Mouse (Mus musculus) brain, embryonic 18.5 days (tissue): Measurements from ENCODE around the gene Smtnl1.

Experiments
- DNase-seq: peaks from one replicate; pipeline ENCODE4 v3.0.0-alpha.2; 2012; ENCODE audit warnings: low read depth, low spot score

Gene Smtnl1

GRCm38 (mm10) chr2:84793871-84794270 lies 28.6 kb downstream of the Smtnl1 start:
- DNase-seq, result no peak

GRCm38 (mm10) chr2:84793154-84793553 lies 29.3 kb downstream of the Smtnl1 start:
- no peak for DNase-seq

DNA sequence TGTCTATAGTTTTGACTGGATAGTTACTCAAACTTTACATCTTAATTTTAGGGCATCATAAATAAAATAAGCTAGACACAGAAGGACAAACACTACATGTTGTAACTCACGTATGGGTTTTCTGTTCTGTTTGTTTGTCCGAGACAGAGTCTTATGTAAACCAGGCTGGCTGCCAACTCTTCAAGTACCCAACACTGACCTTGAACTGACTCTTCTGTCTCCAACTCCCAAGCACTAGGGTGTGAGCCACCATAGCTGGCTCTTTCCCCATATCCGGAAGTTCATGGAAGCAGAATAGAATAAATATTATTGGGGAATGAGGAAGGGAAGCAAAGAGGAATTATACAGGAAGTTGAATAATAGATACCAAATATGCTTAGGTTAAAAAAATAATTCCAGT lies 29.9 kb downstream of the Smtnl1 start:
- DNase-seq, result no peak

GRCm38 (mm10) chr2:84790418-84790817 lies 32.0 kb downstream of the Smtnl1 start:
- DNase-seq, result no peak

DNA sequence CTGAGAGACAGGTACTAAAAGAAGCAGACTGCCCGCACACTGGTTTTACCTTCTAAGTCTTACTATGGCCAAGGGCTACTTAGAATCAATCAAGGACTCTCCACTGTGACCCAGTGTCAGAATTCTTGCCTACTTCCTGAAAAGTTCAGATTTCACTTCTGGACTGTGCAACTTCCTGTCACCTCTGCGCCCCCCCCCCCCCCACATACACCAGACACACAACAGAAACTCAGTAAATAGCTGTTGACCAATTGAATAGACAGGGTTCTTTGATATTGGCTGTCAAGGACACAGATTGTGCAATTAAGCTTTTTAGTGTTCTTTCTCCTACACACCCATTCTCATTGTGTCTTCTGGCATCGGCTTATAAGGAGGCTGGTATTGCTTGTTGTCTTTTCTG lies 34.1 kb downstream of the Smtnl1 start:
- DNase-seq, result no peak

GRCm38 (mm10) chr2:84783840-84784566 lies 38.4 kb downstream of the Smtnl1 start:
- no peak for DNase-seq

- no peak for DNase-seq
Measured at GRCm38 (mm10) chr2:84783315-84783714, 39.1 kb downstream of the Smtnl1 start.

DNA sequence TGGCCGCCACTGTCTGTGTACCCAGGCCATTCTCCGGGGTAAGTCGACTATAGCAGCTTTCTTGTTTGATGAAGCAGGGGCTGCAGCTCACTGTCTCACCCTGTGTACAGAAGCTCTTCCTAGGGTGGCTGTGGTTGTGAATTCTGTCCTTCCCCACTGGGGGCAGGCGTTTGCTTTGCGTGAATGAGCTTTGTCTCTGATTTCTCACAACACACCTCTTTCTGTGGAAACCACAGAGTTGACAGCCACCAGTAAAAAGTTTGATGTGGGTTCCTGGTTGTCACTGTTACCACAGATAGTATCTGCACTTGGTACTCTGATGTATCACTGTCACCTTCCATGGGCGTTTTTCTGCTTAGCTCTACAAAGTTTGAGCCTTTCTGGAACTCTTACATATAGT lies 43.2 kb downstream of the Smtnl1 start:
- no peak for DNase-seq

DNA sequence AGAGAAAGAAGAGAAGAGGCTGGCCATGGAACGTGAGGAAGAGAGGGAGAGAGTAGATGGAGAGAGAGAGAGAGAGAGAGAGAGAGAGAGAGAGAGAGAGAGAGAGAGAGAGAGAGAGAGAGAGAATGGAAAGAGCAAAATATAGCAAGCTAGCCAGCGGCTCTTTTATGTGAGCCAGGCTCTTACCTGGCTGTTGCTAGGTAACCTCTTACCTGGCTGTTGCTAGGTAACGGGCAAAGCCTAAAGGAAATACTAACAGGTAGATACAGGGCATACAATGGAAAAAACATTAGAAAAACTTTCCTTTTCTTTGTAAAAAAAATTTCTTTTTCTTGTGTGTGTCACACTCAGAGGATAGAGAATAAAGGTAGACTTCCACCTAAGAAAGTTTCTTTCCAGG lies 44.7 kb downstream of the Smtnl1 start:
- no peak for DNase-seq

GRCm38 (mm10) chr2:84775665-84776064 lies 46.8 kb downstream of the Smtnl1 start:
- DNase-seq, result no peak

DNA sequence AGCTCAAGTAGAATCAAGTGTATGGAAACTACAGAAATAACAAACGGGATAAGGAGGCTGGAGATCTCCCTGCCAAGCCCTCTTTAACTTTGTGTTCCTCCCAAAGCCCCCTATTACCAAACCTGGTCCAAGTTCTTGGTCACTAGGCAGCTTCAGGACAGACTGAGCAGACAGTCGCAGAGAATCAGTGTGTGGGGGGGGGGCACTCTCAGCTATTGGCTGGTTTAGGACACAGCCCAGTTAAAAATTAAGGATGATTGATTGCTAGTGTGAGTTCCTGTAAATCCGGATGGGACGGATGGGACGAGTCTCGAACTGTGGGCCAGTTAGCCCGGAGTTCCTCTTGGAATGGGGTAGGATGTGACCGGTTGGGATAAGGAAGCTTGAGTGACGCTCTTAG lies 47.2 kb downstream of the Smtnl1 start, which contains the start of gene Serping1:
Serping1 (minus strand) TSS at position 204 of the 400 bp plus-strand sequence.
- no peak for DNase-seq

DNA sequence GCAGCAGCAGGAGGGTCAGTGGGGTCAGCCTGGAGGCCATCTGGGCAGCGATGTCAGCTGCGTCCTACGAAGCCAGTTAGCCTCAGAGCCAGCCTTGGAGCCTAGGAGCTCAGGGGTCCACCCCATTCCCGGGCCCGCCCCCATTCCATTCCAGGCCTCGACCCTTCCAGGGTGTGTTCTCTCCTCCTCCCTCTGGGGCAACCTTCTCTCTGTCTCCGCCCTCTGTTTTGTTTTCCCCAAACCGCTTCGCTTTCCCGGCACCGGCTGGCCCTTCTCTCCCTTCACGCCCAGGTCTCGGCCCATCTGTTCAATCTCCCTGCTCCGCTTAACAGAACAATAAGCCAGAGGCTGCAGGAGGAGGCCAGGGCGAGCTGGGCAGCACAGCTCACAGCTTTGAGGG lies 47.7 kb downstream of the Smtnl1 start:
- no peak for DNase-seq

DNA sequence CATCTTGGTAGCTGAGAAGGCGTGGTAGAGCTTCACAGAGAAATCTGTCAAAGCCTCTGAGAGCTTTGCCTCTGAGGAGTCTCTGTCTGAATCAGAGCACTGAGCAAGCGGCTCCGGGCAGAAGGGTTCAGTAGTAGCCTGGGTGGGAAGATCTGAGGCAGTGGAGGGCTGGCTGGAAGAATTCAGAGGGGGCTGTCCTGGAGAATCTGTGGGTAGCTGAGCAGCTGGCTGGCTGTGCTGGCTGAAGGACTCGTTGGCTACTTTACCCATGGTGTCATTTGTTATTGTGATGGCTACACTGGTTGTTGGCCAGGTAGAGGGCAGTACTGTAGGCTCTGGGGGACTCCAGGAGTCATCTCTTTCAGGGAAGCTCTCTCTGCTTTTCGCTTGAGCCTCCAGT lies 49.3 kb downstream of the Smtnl1 start:
- no peak for DNase-seq

GRCm38 (mm10) chr2:84772454-84772853 lies 50.0 kb downstream of the Smtnl1 start:
- no peak for DNase-seq

DNA sequence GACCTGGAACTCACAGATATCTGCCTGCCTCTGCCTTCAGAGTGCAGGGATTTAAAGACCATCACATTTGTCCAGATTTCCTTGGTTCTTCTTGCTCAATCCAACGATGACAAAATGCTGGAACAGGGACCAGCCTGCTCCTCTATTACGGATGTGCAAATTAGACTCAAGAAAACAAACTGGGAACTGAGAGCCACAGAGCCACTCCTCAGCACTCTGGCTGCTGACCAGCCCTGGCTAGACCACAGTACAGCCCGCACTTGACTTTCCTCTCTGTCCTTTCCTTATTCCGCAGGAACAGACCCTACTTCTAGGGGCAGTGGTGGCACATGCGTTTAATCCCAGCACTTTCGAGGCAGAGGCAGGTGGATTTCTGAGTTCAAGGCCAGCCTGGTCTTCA lies 52.0 kb downstream of the Smtnl1 start:
- DNase-seq, result no peak

DNA sequence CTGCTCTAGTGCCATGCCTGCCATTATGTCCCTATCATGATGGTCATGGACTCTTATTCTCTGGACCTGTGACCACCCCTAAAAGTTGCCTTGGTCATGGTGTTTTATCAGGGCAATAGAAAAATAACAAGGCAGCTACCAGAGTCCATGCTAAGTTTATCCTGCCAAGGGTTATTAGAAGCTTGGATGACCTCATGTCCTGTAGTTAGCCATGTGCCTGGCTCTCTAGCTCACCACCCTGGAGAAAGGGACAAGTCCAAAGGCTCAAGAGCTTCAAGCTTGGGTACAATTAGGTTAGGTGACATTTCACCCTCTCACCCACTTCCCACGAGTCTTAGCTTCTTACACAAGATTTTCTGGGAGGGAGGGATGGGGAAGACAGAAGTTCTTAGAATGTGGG lies 59.6 kb downstream of the Smtnl1 start:
- DNase-seq, result no peak

GRCm38 (mm10) chr2:84762295-84762694 lies 60.2 kb downstream of the Smtnl1 start:
- DNase-seq, result no peak

GRCm38 (mm10) chr2:84761840-84762239 lies 60.6 kb downstream of the Smtnl1 start:
- no peak for DNase-seq

DNA sequence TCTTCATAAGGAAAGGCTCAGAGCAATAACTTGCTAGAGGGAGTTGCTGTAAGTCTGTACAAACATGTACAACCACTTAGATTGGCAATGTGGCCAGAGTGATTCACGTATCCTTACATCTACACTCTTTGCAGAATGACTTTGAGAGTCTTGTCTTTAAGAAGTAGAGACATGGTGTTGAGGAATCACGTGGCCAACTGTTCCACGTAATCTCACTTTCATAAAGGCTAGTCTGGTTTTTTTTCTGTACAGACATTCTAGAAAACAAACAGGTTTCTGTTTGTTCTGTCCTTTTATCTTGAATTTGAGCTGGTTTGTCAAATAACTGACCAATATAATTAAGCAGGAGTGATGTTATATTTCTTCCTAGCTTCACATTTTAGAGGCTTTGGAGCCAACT lies 61.1 kb downstream of the Smtnl1 start:
- DNase-seq, result no peak
